Mouse (Mus musculus): ENCODE results near the gene BC025920.
A peak's percentile ranks its signal among the peaks of the same experiment; 100 is the strongest.
"Not testable (repeated sequence)": the region's sequence is repeated elsewhere in the genome, so short reads cannot be mapped to it uniquely, and the experiment has no call there.

Gene BC025920

DNA sequence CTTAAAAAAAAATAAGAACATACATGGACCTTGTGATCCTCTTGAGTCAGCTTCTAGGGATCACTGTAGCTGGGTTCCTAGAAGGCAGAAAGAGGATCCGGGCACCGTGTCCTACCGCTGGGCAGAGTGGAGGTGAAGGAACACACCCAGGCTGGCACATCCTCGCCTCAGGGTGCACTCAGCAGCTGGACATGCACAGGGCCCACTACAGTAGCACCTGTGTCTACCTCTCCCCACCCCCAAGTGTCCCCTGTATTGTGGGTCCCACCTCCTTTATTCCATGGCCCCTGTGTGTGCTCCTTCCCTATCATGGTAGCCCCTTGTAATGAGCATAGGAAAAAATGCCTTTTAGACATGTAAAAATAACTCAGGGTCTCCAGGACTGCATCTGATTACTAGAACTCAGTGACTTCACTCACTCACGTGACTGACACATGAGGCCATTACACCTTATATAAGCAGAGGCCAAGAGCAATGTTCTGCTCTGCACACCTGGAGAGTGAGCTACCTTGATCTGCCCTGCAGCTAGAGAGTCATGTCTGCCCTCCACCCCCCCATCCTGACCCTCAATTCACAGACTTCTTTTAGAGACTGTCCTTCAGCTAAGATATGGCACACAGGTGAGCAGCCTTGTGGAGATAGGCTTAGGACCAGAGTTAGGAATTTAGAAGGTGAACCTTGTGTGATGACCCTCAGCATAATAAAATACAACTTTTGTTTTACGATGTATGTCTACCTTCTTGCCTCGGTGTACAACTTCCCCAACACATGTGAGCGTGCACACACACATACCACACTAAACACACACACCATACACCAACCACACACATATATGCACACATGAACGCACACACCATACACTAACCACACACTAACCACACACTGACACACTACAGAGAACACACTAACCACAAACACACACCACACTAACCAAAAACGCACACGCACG is 1.8 kb upstream of the BC025920 start:
- no peak for DNase-seq

- DNase-seq = peak; percentile 89 to 92
These were observed 953 bp upstream of the BC025920 start for GRCm38 (mm10) chr10:81604968-81605665.

GRCm38 (mm10) chr10:81605666-81605973 is 450 bp upstream of the BC025920 start:
- DNase-seq = no peak

GRCm38 (mm10) chr10:81608308-81608707 is 2.2 kb downstream of the BC025920 start:
- no peak for DNase-seq

GRCm38 (mm10) chr10:81612779-81613178 is 6.7 kb downstream of the BC025920 start:
- DNase-seq = no peak

- no peak for DNase-seq
These were observed 9.4 kb downstream of the BC025920 start for GRCm38 (mm10) chr10:81615486-81615885.

GRCm38 (mm10) chr10:81619976-81620375 is 13.9 kb downstream of the BC025920 start:
- no peak for DNase-seq

DNA sequence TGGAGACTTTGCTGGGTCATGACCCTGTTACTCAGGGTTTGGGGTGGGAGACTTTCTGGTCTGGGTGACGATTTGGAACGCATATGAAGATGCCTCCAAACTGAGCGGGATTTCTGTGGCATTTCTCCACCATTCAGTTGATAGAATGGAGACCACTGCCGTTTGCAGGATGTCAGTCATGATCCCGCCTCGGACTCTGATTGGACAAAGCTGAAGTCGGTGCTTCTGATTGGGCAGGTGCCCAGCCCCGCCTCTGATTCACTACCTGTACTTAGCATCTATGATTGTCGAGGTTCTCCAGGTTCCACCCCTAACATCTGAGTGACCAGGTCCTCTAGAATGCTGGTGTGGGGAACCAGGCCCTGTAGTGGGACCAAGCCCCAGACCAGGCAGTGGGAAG is 14.7 kb downstream of the BC025920 start:
- no peak for DNase-seq

- no peak for DNase-seq
These were observed 17.4 kb downstream of the BC025920 start for GRCm38 (mm10) chr10:81623441-81623840.

DNA sequence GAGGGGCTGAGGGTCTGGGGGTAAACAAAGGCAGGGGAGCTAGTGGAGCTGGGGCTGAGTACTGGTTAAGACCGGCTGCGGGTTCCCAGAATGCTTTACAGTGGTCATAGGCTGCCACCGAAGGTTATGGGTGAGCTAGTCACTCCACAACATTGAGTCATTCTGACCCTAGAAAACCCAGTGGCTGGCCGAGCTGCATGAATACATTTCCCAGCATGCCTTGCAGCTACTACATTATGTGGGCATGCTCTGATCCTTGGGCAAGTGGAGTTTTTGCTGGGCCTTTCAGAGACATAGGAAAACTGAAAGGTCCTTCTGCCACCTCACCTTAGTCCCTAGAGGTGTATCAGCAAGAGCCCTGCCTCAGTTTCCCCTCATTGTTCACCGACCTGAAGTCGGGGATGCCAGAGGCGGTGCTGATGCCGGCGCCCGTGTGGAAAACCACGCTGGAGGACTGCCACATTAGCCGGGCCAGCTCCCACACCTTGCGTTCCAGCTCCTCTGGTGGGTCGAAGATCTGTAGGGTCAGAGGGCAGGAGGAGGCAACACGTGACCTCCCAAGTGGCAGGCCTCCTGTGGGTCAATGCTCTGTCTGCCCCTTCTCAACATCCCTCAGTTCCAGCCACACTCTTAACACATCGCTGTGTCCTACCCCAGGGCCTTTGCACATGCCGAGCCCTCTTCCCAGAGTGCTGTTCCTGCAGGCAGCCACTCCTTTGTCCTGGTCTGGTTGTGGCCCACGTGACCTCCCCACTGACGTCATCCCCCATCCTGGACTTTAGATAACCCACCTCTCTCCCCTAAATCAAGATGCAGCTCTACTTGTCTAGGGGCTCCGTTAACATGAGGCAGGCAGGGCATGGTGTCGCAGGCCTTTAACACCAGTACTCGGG is 20.3 kb downstream of the BC025920 start:
- no peak for DNase-seq

DNA sequence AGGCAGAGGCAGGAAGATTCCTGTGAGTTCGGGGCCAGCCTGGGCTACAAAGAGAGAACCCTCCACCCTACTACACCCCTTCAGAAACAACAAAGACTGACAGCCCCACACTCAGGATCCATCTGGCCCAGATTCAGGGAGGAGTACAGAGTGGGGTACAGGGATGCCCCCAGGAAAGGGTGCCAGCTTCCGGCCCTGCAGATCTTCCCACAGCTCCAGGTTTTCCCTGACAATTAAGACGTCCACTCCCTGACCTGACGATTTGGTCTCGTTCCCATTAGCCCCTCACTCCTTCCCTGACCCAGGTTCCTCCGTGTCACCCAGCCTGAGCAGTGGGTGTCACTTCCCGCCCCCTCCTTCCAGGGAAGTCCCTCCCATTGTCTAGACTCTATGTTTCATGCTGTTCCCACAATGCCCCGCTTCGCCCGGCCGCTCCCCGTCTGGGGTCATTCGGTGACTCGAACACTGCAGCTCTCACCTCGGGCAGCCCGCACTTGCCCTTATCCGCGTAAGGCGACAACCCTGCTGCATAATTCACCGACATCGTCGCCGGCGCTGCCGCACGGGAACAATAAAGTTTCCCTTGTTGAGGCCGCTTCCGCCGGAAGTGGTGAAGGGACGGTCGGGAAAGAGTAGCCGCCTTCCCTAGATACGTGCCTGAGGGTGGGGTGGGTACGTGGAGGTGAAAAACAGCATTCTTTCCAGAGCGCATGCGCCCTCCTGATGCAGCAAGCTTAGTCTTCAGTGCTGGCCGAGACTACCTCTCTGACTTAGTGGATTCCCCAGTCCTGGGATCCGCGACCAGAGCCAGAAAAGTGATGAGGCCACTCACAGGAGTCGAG is 21.1 kb downstream of the BC025920 start, which contains the start of gene Sirt6:
Gene Sirt6, minus strand, starts transcription at position 804 of the 842 bp plus-strand sequence.
- DNase-seq = peak; percentile 93 to 94

- DNase-seq = peak; percentile 37 to 56
These were observed 21.8 kb downstream of the BC025920 start for GRCm38 (mm10) chr10:81627836-81628220.

GRCm38 (mm10) chr10:81628390-81628789 is 22.3 kb downstream of the BC025920 start, which contains the start of gene Ankrd24:
TSS of gene Ankrd24 (plus strand) at chr10:81628540.
- DNase-seq = no peak

GRCm38 (mm10) chr10:81633253-81634099 is 27.4 kb downstream of the BC025920 start:
- peak; percentile 69 to 80 for DNase-seq

GRCm38 (mm10) chr10:81636338-81636737 is 30.3 kb downstream of the BC025920 start:
- DNase-seq = no peak

- DNase-seq = no peak
These were observed 32.0 kb downstream of the BC025920 start for GRCm38 (mm10) chr10:81638101-81638500.

DNA sequence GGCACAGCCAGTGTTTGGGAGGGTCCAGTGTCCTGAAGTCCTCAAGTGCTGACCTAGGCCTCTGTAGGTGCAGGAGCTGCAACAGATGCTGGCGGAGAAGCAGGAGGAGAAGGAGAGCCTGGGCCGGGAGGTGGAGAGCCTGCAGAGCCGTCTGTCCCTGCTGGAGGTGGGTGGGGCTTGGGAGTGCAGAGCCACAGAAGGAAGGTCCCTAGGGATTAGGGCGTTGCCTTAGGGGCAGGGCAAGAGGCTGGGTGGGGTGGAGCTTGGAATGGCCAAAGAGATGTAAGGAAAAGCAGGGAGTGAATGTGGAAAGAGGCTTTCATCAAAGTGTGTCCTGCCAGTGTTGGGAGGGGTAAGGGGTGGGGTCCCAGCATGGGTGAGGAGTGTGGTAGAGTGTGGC is 34.8 kb downstream of the BC025920 start:
- DNase-seq = not testable (repeated sequence)

DNA sequence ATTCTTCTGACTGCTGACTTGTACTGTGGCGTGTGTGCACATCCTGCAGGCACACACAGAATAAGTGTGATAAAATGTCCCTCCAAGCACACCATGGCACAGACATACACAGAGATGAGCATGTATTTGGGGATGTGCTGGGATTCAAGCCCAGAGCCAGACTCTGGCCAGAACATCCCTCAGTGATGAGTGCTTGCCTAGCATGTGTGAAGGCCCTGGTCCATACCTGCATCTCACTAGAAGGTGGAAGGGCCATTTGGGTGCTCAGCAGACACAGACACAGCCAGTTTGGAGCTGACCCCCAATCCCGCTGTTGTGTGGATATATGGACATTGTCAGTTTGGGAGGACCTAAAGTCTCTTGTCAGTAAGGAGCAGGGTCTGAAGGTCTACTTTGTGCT is 35.5 kb downstream of the BC025920 start:
- DNase-seq = no peak

DNA sequence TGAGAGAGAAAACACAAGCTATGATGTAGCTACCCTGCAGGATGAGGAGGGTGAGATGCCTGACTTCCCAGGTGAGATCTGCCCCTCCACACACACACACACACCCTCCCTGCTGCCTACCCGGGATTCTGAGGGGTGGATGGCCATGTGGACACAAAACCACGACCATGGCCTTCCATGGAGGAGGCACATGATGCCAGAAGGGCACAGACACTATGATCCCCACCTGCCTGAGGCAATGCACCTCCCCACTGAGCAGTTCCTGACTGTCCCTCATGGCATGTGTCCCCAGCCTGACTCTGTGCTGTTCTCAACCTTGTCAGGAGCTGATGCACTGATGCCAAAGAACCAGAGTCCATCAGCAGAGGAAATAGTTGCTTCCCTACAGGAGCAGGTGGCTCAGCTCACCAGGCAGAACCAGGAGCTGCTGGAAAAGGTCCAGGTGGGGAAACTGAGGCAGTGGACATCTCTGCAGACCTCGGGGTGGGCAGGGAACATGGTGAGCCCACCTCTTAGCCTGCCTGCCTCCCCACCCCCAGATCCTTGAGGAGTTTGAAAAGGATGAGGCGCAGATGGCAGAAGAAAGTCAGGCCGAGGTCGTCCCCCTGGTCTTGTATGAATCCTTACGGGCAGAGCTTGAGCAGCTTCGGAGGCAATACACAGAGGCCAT is 36.0 kb downstream of the BC025920 start:
- DNase-seq = peak; percentile 38 to 46
